Mouse (Mus musculus) MEL-GATA-1-ER (cell line): ENCODE data around the gene Cage1.
A peak's percentile ranks its signal among the peaks of the same experiment; 100 is the strongest.

Experiments
- DNase-seq: peaks from one replicate; pipeline ENCODE4 v3.0.0-alpha.2; 2012; ENCODE audit warnings: low read depth; ENCODE audit errors: extremely low read depth

Cage1 gene

DNA sequence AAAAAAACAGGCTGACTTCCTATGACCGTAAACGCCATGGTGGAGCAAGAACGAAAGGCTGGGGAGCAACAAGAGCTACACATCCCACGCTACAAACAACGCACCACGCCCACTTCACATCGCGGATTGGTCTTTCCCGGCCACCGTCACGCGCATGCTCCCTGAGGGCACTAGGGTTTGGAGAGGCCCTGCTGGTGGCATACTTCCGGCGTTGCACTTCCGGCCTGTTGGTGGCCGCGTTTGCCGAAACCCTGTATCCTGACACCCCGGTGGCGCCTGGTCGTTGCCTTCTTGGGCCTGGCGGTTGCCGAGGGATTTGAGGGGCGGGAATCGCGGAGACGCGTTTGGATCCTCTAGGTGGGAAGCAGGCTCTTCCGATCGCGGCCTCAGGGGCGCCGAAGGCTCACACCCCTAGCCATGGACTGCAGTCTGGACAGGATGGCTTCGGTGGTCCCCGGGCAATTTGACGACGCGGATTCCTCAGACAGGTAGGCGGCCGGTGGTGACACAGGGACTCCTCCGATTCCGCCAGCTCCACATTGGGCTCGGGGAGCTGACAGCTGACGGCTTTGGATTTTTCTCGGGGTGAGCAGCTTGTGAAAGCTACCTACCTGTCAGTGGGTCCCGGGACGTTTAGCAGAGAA is at the start of gene Cage1:
Cage1 (minus strand) TSS at position 26 of the 644 bp plus-strand sequence.
- DNase-seq, result peak; percentile 95

DNA sequence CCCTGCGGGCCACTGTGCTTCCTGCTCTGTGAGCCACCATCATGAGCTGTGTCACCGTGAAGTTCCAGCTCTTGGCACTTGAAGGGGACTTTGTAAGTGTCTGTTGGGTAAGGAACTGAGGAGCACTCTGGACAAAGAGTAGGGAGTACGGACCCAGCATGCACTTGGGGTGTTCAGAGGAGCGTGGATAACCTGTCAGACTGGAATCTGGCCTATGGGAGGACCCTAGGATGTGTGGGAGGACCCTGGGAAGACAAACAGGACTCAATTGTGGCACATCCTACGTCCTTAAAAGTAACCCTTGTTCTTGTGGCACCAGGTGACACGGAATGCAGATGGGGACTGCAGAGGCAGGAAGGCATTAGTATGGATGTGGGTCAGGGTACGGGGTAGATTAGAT is 44.3 kb upstream of the Cage1 start:
- no peak for DNase-seq

GRCm38 (mm10) chr13:38080725-38081124 is 43.9 kb upstream of the Cage1 start:
- no peak for DNase-seq

- no peak for DNase-seq
Observed at GRCm38 (mm10) chr13:38080014-38080413, 43.1 kb upstream of the Cage1 start.

- no peak for DNase-seq
Observed at GRCm38 (mm10) chr13:38079366-38079765, 42.5 kb upstream of the Cage1 start.

DNA sequence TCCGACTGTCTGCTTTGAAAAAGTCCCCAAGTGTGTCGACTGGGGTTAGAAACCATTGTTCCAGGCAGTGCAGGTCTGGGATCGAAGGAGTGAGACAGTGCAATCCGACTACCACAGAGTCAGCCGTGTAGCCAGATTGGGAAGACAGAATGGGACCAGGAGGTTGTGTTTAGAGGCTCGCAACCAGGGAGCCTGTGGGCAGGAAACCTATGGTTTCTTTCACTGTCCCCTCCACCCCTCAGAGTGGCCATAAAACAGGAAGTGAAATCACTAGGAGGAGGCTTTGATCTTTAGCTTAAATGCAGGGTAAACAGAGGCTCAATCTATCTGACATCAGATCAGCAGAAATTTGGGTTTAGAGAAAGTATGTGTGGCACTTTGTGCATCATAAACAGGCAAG is 42.0 kb upstream of the Cage1 start:
- no peak for DNase-seq

- no peak for DNase-seq
Observed at GRCm38 (mm10) chr13:38077113-38077512, 40.2 kb upstream of the Cage1 start.

DNA sequence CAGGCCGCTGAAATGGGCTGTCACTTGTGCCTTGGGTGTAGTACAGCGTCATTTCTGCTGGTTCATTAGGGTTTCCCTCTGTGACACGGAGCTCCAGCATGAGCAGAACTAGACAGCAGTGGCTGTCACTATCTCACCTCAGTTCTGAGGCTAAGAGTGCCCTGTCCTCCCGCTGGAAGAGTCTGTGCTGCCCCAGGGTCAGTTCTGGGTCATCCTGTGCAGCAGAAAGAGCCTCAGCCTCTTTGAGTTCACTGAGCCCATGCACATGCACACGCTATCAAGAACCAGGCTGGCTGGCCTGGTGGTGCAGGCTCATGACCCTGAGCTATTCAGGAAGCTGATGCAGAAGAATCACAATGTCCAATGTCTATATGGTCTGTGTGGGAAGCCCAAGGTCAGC is 37.5 kb upstream of the Cage1 start:
- no peak for DNase-seq

GRCm38 (mm10) chr13:38073374-38074307 is 36.8 kb upstream of the Cage1 start:
- DNase-seq, result no peak

- DNase-seq, result no peak
Observed at GRCm38 (mm10) chr13:38070945-38071344, 34.1 kb upstream of the Cage1 start.

DNA sequence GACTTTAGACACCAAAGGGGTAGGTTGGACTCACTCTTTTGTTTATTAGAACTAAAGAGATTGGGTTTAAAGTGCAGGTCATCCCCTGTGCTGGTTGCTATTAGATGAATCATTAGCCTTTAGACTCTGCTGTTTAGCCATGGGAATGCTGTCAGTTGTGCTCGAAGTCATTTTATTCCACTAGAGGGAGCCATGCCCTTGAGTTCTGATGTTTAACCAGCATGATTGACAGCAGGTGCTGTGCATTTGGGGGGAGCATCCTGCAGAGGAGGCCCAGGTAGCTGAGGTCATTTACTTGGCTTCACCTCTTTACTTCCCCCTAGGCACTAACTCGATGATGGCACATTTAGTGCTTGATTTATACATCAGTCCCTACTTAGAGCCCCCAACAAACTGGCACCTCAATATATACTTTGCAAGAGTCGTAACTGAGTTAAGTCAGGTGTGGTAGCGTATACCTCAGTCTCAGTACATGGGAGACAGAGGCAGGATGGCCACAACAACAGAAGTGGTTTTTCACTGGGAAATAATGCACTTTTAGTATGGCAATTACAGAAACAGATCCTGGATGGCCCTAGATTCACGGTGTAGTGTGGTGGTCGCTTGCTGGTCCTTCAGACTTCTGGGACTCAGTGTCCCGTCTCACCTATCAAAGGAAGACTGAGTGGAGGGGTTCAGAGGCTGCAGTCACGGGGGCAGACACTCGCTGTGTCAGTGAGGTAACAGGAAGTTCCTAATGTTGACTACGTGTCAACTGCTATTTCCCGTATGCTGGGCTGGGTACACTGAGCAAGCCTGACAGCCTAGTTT is 28.2 kb upstream of the Cage1 start:
- DNase-seq, result peak; percentile 31

DNA sequence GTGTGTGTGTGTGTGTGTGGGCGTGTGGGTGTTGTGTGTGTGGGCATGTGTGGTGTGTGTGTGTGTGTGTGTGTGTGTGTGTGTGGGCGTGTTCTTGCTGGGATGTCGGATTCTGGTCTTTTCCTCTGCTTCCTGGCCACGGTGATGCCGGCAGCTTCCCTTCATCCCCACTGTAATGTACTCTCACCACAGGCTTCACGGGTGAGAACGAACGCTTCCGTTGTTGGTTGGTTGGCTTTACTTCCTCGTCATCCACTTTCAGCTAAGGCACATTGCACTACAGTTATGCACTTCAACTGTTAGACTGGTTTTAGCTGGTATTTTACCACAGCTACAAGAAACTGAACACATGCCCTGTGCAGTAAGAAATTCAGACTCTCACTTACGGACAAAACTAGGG is 25.8 kb upstream of the Cage1 start:
- DNase-seq, result no peak

DNA sequence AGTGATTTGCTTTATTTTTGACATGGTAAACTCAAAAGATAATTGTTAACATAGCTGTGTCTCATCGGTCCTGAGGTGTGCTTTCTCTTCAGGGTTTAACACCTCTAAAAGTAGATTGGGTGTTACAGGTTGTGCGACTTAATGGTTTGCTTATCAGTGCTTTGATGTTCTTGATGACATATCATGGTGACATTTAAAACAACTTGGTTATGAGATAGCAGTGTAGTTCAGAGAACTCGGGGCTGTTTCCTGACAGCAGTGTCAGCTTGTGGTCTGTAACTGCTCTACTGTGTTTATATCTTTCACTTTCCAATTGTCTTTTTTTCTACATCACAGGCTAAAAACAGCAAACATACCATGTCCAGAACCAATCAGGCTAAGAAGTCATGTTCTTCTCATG is 13.0 kb upstream of the Cage1 start:
- DNase-seq, result no peak

DNA sequence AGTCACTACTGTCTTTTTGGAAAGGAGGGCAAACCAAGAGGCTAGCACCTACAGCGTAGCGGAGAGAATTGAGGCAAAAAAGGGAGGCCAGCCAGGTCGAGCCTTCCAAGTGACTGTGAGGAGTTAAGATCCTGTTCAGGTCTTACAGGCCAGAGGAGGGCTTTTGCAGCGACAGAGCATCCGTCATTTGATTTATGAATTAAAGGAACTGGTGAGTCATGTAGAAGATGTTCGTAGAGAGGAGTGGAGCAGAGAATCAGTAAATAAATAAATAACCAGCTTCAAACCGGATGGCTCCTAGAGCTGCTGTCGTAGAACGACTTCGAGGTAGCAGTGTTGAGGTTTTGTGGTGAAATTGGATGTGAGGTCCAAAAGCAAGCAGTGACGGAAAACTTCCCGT is 942 bp upstream of the Cage1 start:
- DNase-seq, result no peak

- no peak for DNase-seq
Observed at GRCm38 (mm10) chr13:38036343-38037043, 376 bp downstream of the Cage1 start, which contains the start of gene Riok1. TSS of gene Riok1 (plus strand) at chr13:38036995.

GRCm38 (mm10) chr13:38028407-38028806 is 8.5 kb downstream of the Cage1 start:
- no peak for DNase-seq

- DNase-seq, result no peak
Observed at GRCm38 (mm10) chr13:38027618-38028248, 9.1 kb downstream of the Cage1 start.

GRCm38 (mm10) chr13:38025874-38026273 is 11.0 kb downstream of the Cage1 start:
- DNase-seq, result no peak

DNA sequence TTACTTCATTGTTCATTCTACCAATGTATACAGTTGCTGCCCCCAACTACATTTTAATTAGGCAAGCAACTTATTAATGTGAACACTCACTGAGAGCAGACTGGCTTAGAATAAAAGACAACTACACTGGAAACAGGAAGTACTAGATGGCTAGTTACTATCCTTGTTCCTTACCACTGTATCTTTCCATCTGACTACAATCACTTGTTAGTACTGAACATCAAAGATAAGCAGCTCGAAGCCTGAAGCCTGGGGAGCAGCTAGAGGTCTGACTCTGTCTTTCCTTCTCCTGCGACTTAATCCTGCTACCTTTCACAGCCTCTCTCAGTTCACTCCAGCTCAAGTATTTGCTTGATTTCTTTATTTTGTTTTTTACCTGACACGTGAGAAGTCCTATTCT is 18.1 kb downstream of the Cage1 start:
- no peak for DNase-seq

- no peak for DNase-seq
Observed at GRCm38 (mm10) chr13:38015591-38015990, 21.3 kb downstream of the Cage1 start.

DNA sequence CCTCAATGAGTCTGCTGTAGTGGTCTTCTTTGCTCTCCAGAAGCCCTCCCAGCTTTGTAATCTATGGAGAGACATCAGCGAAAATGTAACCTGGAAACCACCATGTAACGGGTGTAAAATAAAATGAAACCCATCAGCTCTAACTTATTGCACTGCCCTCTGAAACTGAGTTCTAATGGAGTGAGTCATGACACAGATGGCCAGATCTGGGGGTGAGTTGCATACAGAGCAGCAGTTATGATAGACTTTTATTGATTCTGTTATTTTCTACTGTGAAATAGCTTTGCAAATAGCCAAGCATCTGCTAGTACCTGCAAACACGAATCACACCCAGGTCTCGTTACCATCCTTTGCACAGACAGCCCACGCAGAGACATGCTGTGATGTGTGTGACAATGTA is 24.4 kb downstream of the Cage1 start:
- no peak for DNase-seq
